Mouse (Mus musculus) stomach, embryonic 16.5 days (tissue): ENCODE data around the gene Atad2b. TPM values are rescaled to one million over a fixed set of nuclear protein-coding genes. Genes with fewer than 3 reads are reported as not detected.

Source experiments
- ATAC-seq: fragments of 200-750 bp; cut with Nextera tagmentation; 2 replicates; pipeline ENCODE4 v1.8.0; 2017; ENCODE audit warnings: moderate number of reproducible peaks, moderate TSS enrichment; ENCODE audit not compliant: insufficient read depth, low FRiP score
- H3K27ac ChIP-seq: fragments of 300-500 bp; sonication (generic); 2 replicates; pipeline ENCODE4 v1.5.1; 2014; ENCODE audit warnings: low read length
- H3K27me3 ChIP-seq: fragments of 300-500 bp; sonication (generic); 2 replicates; pipeline ENCODE4 v1.6.1; 2014; ENCODE audit warnings: low read length, control low read depth, mixed read lengths; ENCODE audit not compliant: control insufficient read depth, insufficient read depth
- H3K36me3 ChIP-seq: fragments of 300-500 bp; sonication (generic); 2 replicates; pipeline ENCODE4 v1.6.1; 2014; ENCODE audit warnings: low read length; ENCODE audit not compliant: control insufficient read depth, insufficient read depth
- H3K4me1 ChIP-seq: fragments of 300-500 bp; sonication (generic); 2 replicates; pipeline ENCODE4 v1.6.1; 2014; ENCODE audit warnings: low read length, control low read depth, mixed read lengths; ENCODE audit not compliant: control insufficient read depth, insufficient read depth
- H3K4me2 ChIP-seq: fragments of 300-500 bp; sonication (generic); 2 replicates; pipeline ENCODE4 v1.6.1; 2014; ENCODE audit warnings: low read depth, low read length, mixed read lengths
- H3K4me3 ChIP-seq: fragments of 300-500 bp; sonication (generic); replicated peaks from 2 replicates; pipeline ENCODE4 v1.5.1; 2014; ENCODE audit warnings: mild to moderate bottlenecking, low read length
- H3K9ac ChIP-seq: fragments of 300-500 bp; sonication (generic); 2 replicates; pipeline ENCODE4 v1.6.1; 2014; ENCODE audit warnings: low read length
- H3K9me3 ChIP-seq: fragments of 300-500 bp; sonication (generic); replicated peaks from 2 replicates; pipeline ENCODE4 v1.6.1; 2016; ENCODE audit warnings: low read length, control low read depth; ENCODE audit not compliant: control insufficient read depth
- whole genome bisulfite sequencing: fragments of 180-500 bp; shearing (Covaris S2); extraction: QIAGEN DNeasy Blood & Tissue Kit; methylation state at CpG from one replicate; pipeline ENCODE4 v1.1.7; 2014; 5-methylcytosine and 5-hydroxymethylcytosine counted together
- polyA plus RNA-seq: library from polyadenylated mRNA; unstranded; fragments of >200 nt; fragmentation: Nextera tagmentation; extraction: Ambion mirVana; gene quantifications from 2 replicates; pipeline ENCODE4 v1.2.1, GENCODE M21; 2015

The Atad2b gene
- polyA plus RNA-seq, 1 experiment from 2014 or later = 7.5 TPM

DNA sequence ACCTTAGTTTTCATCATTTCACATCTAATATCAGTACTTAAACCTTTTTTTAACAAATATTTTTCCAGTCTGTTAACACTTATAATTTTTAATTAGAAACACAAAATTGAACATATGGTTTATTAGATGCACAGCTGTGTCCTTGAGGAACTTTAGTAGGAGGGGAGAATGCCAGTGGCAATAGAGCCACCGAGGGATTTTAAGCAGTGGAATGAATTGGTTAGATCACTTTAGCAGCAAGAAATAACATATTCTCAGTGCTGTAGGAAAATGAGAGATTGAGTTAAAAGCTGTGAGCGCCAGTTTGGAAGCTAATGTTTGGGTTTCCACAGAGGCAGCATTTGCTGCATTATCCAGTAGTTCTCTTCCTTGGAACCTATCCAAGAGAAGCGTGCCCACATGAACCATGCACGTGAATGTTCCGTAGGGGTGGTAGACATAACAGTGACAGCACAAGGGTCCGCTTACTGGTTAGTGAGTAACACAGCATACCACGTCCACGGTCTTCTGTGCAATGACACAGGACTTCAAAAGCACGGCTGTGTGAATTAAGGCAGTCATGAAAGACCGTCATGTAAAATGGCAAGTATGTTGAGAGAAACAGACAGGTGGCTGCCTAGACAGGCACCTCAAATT is 108.2 kb downstream of the Atad2b start:
- 90% methylated on average over 10 of the region's 10 CpGs for WGBS
- no peak overlapping the region for H3K4me3 ChIP-seq
- H3K36me3 ChIP-seq = 0 out of 2 replicates have a peak, but pooled peaks cover 4% of the 10 kb centered on the region
- H3K4me2 ChIP-seq = no peak overlapping the region
- no peak for ATAC-seq
- H3K9ac ChIP-seq = no peak overlapping the region
- no peaks in the 10 kb centered on the region for H3K4me1 ChIP-seq
- H3K27ac ChIP-seq = no peak overlapping the region
- H3K9me3 ChIP-seq = no peaks in the 10 kb centered on the region
- H3K27me3 ChIP-seq = no peaks in the 10 kb centered on the region

DNA sequence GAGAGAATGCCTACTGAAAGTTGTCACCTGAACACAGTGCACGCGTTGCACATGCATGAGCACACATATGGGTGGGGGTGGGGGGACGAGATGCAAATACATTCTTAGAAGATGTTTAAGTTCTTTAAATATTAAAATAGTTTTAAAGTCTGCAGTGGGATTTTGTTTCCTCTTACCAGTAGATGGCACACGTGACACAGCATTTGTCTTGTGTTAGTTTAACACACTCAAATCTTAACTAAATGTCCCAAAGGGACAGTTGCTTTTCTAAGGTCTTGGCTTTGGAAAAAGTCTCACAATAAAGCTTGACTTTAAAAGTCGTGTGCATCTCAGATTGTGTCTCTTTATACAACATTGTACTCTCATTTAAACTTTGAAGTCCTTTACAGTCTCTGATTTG is 111.9 kb downstream of the Atad2b start:
- 72% methylated on average over 5 of the region's 5 CpGs for WGBS

DNA sequence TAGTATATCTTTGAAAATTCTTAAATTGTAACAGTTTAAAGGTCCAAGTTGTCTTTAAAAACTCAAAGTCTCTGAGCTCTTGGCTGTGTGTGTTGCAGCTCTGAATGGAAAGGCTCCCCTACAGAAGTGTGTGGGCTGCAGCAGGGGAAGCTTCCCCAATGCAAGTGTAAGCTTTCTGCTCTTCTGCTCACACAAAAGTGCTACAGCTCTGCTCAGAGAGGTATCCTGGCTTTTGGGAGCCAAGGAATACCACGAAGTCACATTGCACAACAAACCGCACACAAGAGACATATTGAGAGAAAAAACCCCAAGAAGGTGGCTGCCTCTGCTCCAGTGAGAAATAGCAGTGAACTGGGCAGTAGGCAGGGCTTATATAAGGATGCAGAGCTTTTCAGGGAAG is 120.9 kb downstream of the Atad2b start:
- H3K4me3 ChIP-seq = no peak overlapping the region
- no peaks in the 10 kb centered on the region for H3K4me1 ChIP-seq
- H3K9ac ChIP-seq = no peak overlapping the region
- ATAC-seq = no peak
- no peak overlapping the region for H3K4me2 ChIP-seq
- no peaks in the 10 kb centered on the region for H3K9me3 ChIP-seq
- H3K36me3 ChIP-seq = peaks cover 4% of the 10 kb centered on the region; the same call in 1 of the 2 replicates
- 90% methylated on average over 2 of the region's 2 CpGs for WGBS
- no peaks in the 10 kb centered on the region for H3K27me3 ChIP-seq
- no peak overlapping the region for H3K27ac ChIP-seq

More for the DNA sequence above, 111.9 kb downstream of the Atad2b start:
- Histone ChIP-seq H3K36me3 (peaks cover 10% of the 10 kb centered on the region; the same call in 1 of the 2 replicates), H3K4me2 (no peak overlapping the region), H3K9me3 (no peaks in the 10 kb centered on the region), H3K4me1 (no peaks in the 10 kb centered on the region), H3K27me3 (no peaks in the 10 kb centered on the region), H3K9ac (no peak overlapping the region), H3K27ac (no peak overlapping the region), H3K4me3 (no peak overlapping the region)
- no peak for ATAC-seq

GRCm38 (mm10) chr12:5044141-5044540 is 127.0 kb downstream of the Atad2b start:
- Histone ChIP-seq H3K9ac (no peak overlapping the region), H3K27me3 (no peaks in the 10 kb centered on the region), H3K27ac (no peak overlapping the region), H3K4me3 (no peak overlapping the region), H3K9me3 (0 out of 2 replicates have a peak, but pooled peaks cover under 1% of the 10 kb centered on the region), H3K4me1 (no peaks in the 10 kb centered on the region), H3K36me3 (peaks cover 4% of the 10 kb centered on the region; the same call in 1 of the 2 replicates), H3K4me2 (no peak overlapping the region)
- no peak for ATAC-seq
- 89% methylated on average over 15 of the region's 15 CpGs for WGBS

DNA sequence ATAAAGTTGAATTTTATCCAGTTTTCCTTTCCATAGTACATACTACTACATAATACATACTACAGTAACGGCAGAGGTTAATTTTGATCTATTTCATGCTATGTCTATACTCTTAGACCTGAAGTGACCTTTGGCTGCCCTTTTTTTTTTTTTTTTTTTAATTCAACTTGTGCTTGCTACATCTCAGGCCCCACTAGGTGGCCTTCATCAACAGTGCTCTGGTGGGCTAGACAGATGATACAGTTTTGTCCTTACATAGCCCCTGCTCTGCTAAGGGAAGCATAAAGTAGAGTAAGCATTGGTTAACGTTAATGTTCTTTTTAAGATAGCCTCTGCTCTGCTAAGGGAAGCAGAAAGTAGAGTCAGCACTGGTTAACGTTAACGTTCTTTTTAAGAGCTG is 131.0 kb downstream of the Atad2b start:
- no peak overlapping the region for H3K4me3 ChIP-seq
- H3K4me1 ChIP-seq = no peaks in the 10 kb centered on the region
- no peaks in the 10 kb centered on the region for H3K27me3 ChIP-seq
- no peak overlapping the region for H3K27ac ChIP-seq
- peaks cover 26% of the 10 kb centered on the region for H3K9me3 ChIP-seq
- H3K9ac ChIP-seq = no peak overlapping the region
- WGBS = 92% methylated on average over 4 of the region's 4 CpGs
- H3K36me3 ChIP-seq = no peaks in the 10 kb centered on the region
- no peak for ATAC-seq
- H3K4me2 ChIP-seq = no peak overlapping the region

GRCm38 (mm10) chr12:5067590-5067989 is 150.4 kb downstream of the Atad2b start:
- Histone ChIP-seq H3K36me3 (no peaks in the 10 kb centered on the region), H3K4me1 (no peaks in the 10 kb centered on the region), H3K27ac (no peak overlapping the region), H3K27me3 (no peaks in the 10 kb centered on the region), H3K4me2 (no peak overlapping the region), H3K9ac (no peak overlapping the region), H3K9me3 (no peaks in the 10 kb centered on the region), H3K4me3 (no peak overlapping the region)
- 55% methylated on average over 3 of the region's 3 CpGs for WGBS
- ATAC-seq = no peak

DNA sequence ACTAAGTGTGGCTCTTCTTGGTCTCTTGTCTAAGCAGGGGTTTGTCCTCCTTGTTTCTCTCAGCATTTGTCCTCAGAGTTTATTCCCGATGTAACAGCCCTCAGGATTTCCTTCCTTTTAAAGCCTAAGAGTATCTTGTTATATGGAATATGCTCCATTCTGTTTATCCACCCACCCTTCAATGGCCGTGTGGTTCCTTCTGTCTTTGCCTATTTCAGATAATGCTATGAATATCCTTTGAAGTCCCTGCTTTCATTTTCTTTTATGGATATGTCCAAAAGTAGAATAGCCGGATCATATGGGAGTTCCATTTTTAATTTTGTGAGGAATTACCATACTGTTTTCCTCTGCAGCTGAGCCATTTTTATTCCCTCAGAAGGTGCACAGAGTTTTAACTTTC is 153.0 kb downstream of the Atad2b start:
- H3K27ac ChIP-seq = no peak overlapping the region
- no peak overlapping the region for H3K4me2 ChIP-seq
- no peak overlapping the region for H3K4me3 ChIP-seq
- no peaks in the 10 kb centered on the region for H3K9me3 ChIP-seq
- H3K9ac ChIP-seq = no peak overlapping the region
- H3K27me3 ChIP-seq = no peaks in the 10 kb centered on the region
- no peaks in the 10 kb centered on the region for H3K36me3 ChIP-seq
- WGBS = 80% methylated on average over 3 of the region's 3 CpGs
- ATAC-seq = no peak
- H3K4me1 ChIP-seq = no peaks in the 10 kb centered on the region

- ATAC-seq = no peak
- no peaks in the 10 kb centered on the region for H3K27me3 ChIP-seq
- no peak overlapping the region for H3K9ac ChIP-seq
- H3K27ac ChIP-seq = no peak overlapping the region
- no peaks in the 10 kb centered on the region for H3K36me3 ChIP-seq
- no peak overlapping the region for H3K4me2 ChIP-seq
- H3K9me3 ChIP-seq = no peaks in the 10 kb centered on the region
- no peaks in the 10 kb centered on the region for H3K4me1 ChIP-seq
- no peak overlapping the region for H3K4me3 ChIP-seq
- WGBS = 83% methylated on average over 12 of the region's 12 CpGs
Measured at GRCm38 (mm10) chr12:5073191-5073590, 156.0 kb downstream of the Atad2b start.

DNA sequence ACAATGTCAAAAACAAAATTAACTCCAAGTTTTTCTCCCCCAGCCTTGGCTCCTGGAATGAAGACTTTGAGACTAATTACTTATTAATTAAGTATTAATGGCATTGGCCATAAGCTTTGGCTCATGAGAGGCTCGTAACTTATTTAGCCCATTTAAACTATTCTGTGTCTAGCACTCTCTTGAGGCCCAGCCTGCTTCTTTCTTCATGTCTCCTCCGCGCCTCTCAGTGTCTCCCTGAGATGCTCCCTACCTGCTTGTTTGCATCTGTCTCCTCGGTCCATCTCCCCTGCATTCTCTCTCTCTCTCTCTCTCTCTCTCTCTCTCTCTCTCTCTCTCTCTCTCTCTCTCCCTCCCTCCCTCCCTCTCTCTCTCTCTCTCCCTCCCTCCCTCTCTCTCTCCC is 164.3 kb downstream of the Atad2b start:
- H3K4me3 ChIP-seq = no peak overlapping the region
- ATAC-seq = no peak
- H3K27me3 ChIP-seq = no peaks in the 10 kb centered on the region
- H3K4me1 ChIP-seq = no peaks in the 10 kb centered on the region
- no peak overlapping the region for H3K27ac ChIP-seq
- H3K4me2 ChIP-seq = no peak overlapping the region
- no peak overlapping the region for H3K9ac ChIP-seq
- H3K9me3 ChIP-seq = no peaks in the 10 kb centered on the region
- 88% methylated on average over 4 of the region's 4 CpGs for WGBS
- peaks cover 7% of the 10 kb centered on the region; the same call in 1 of the 2 replicates for H3K36me3 ChIP-seq
